Mouse (Mus musculus): Measurements from ENCODE around the gene Taar5. TPM values are rescaled to one million over a fixed set of nuclear protein-coding genes. Genes with fewer than 3 reads are reported as not detected.
A peak's percentile ranks its signal among the peaks of the same experiment; 100 is the strongest.

Gene Taar5
- total RNA-seq (2014; rRNA removed): not detected in 2 replicates
- polyA plus RNA-seq (2015; fragmentation: Nextera tagmentation; extraction: Ambion mirVana): not detected in 2 replicates

GRCm38 (mm10) chr10:23970656-23971165 lies at the start of gene Taar5:
Gene Taar5, plus strand, starts transcription at chr10:23970706.
- Histone ChIP-seq H3K9me3 (ENCODE audit: low read length) (no peaks in the 10 kb centered on the region), H3K27ac (ENCODE audit: low read depth, low read length) (no peak within 1 kb of the TSS), H3K4me1 (ENCODE audit: insufficient read depth) (no peaks in the 10 kb centered on the region), H3K27me3 (ENCODE audit: insufficient read depth, low read length) (no peaks in the 10 kb centered on the region), H3K4me3 (ENCODE audit: low read depth, low read length) (no peak within 1 kb of the TSS), H3K9ac (no peak within 1 kb of the TSS), H3K4me2 (ENCODE audit: low read depth) (no peak within 1 kb of the TSS), H3K36me3 (ENCODE audit: insufficient read depth) (no peaks in the 10 kb centered on the region)
- DNase-seq (no peak), ATAC-seq (no peak)
- WGBS: 93% methylated on average over 11 of the region's 11 CpGs
- TF ChIP-seq CTCF (IDR thresholded peaks at IDR 0.05; ENCODE audit: low read depth): no peak

GRCm38 (mm10) chr10:23922468-23922867 lies 48.0 kb upstream of the Taar5 start:
- H3K36me3 ChIP-seq (ENCODE audit: insufficient read depth): no peaks in the 10 kb centered on the region
- H3K4me1 ChIP-seq (ENCODE audit: insufficient read depth): no peaks in the 10 kb centered on the region
- H3K27me3 ChIP-seq (ENCODE audit: insufficient read depth, low read length): no peaks in the 10 kb centered on the region
- no peak for TF ChIP-seq CTCF (IDR thresholded peaks at IDR 0.05; ENCODE audit: low read depth)
- H3K9ac ChIP-seq: no peak overlapping the region
- DNase-seq: no peak
- H3K4me2 ChIP-seq (ENCODE audit: low read depth): no peak overlapping the region
- H3K9me3 ChIP-seq (ENCODE audit: low read length): no peaks in the 10 kb centered on the region
- no peak overlapping the region for H3K4me3 ChIP-seq (ENCODE audit: low read depth, low read length)
- no peak for ATAC-seq
- 75% methylated on average over 3 of the region's 3 CpGs for WGBS
- H3K27ac ChIP-seq (ENCODE audit: low read depth, low read length): no peak overlapping the region

- H3K4me2 ChIP-seq (ENCODE audit: low read depth): no peak overlapping the region
- H3K9ac ChIP-seq: no peak overlapping the region
- no peaks in the 10 kb centered on the region for H3K36me3 ChIP-seq (ENCODE audit: insufficient read depth)
- WGBS: 79% methylated on average over 2 of the region's 2 CpGs
- TF ChIP-seq CTCF (IDR thresholded peaks at IDR 0.05; ENCODE audit: low read depth): no peak
- H3K4me3 ChIP-seq (ENCODE audit: low read depth, low read length): no peak overlapping the region
- DNase-seq (no peak), ATAC-seq (no peak)
- H3K9me3 ChIP-seq (ENCODE audit: low read length): no peaks in the 10 kb centered on the region
- no peak overlapping the region for H3K27ac ChIP-seq (ENCODE audit: low read depth, low read length)
- H3K4me1 ChIP-seq (ENCODE audit: insufficient read depth): no peaks in the 10 kb centered on the region
- no peaks in the 10 kb centered on the region for H3K27me3 ChIP-seq (ENCODE audit: insufficient read depth, low read length)
Measured at GRCm38 (mm10) chr10:23923941-23924340, 46.6 kb upstream of the Taar5 start.

GRCm38 (mm10) chr10:23937613-23938012 lies 32.9 kb upstream of the Taar5 start:
- no peaks in the 10 kb centered on the region for H3K4me1 ChIP-seq (ENCODE audit: insufficient read depth)
- WGBS: 37% methylated on average over 4 of the region's 4 CpGs
- H3K36me3 ChIP-seq (ENCODE audit: insufficient read depth): no peaks in the 10 kb centered on the region
- TF ChIP-seq CTCF (IDR thresholded peaks at IDR 0.05; ENCODE audit: low read depth): no peak
- H3K27me3 ChIP-seq (ENCODE audit: insufficient read depth, low read length): no peaks in the 10 kb centered on the region
- no peak overlapping the region for H3K9ac ChIP-seq
- no peak overlapping the region for H3K27ac ChIP-seq (ENCODE audit: low read depth, low read length)
- ATAC-seq (no peak), DNase-seq (no peak)
- no peaks in the 10 kb centered on the region for H3K9me3 ChIP-seq (ENCODE audit: low read length)
- H3K4me2 ChIP-seq (ENCODE audit: low read depth): no peak overlapping the region
- no peak overlapping the region for H3K4me3 ChIP-seq (ENCODE audit: low read depth, low read length)

- DNase-seq (peak; percentile 7), ATAC-seq (peak; percentile 54)
- no peaks in the 10 kb centered on the region for H3K9me3 ChIP-seq (ENCODE audit: low read length)
- TF ChIP-seq CTCF (IDR thresholded peaks at IDR 0.05; ENCODE audit: low read depth): no peak
- no peaks in the 10 kb centered on the region for H3K4me1 ChIP-seq (ENCODE audit: insufficient read depth)
- no peaks in the 10 kb centered on the region for H3K36me3 ChIP-seq (ENCODE audit: insufficient read depth)
- no peak within 1 kb of the TSS for H3K4me3 ChIP-seq (ENCODE audit: low read depth, low read length)
- H3K9ac ChIP-seq: no peak within 1 kb of the TSS
- H3K27me3 ChIP-seq (ENCODE audit: insufficient read depth, low read length): no peaks in the 10 kb centered on the region
- WGBS: 32% methylated on average over 6 of the region's 6 CpGs
- H3K4me2 ChIP-seq (ENCODE audit: low read depth): no peak within 1 kb of the TSS
- no peak within 1 kb of the TSS for H3K27ac ChIP-seq (ENCODE audit: low read depth, low read length)
Measured at GRCm38 (mm10) chr10:23938312-23938711, 32.2 kb upstream of the Taar5 start, which contains the start of gene Taar2. Gene Taar2, plus strand, starts transcription at chr10:23938572.

GRCm38 (mm10) chr10:23942465-23942864 lies 28.0 kb upstream of the Taar5 start:
- Histone ChIP-seq H3K9ac (no peak overlapping the region), H3K4me3 (ENCODE audit: low read depth, low read length) (no peak overlapping the region), H3K27ac (ENCODE audit: low read depth, low read length) (no peak overlapping the region), H3K4me1 (ENCODE audit: insufficient read depth) (no peaks in the 10 kb centered on the region), H3K4me2 (ENCODE audit: low read depth) (no peak overlapping the region), H3K9me3 (ENCODE audit: low read length) (no peaks in the 10 kb centered on the region), H3K36me3 (ENCODE audit: insufficient read depth) (no peaks in the 10 kb centered on the region), H3K27me3 (ENCODE audit: insufficient read depth, low read length) (no peaks in the 10 kb centered on the region)
- DNase-seq (no peak), ATAC-seq (no peak)
- WGBS: 82% methylated on average over 5 of the region's 5 CpGs
- no peak; the same call in 1 of the 2 replicates for TF ChIP-seq CTCF (IDR thresholded peaks at IDR 0.05; ENCODE audit: low read depth)

- H3K4me3 ChIP-seq (ENCODE audit: low read depth, low read length): no peak overlapping the region
- TF ChIP-seq CTCF (IDR thresholded peaks at IDR 0.05; ENCODE audit: low read depth): no peak
- H3K27me3 ChIP-seq (ENCODE audit: insufficient read depth, low read length): no peaks in the 10 kb centered on the region
- no peaks in the 10 kb centered on the region for H3K4me1 ChIP-seq (ENCODE audit: insufficient read depth)
- H3K36me3 ChIP-seq (ENCODE audit: insufficient read depth): no peaks in the 10 kb centered on the region
- no peak for ATAC-seq
- no peaks in the 10 kb centered on the region for H3K9me3 ChIP-seq (ENCODE audit: low read length)
- no peak overlapping the region for H3K27ac ChIP-seq (ENCODE audit: low read depth, low read length)
- WGBS: 50% methylated on average over 7 of the region's 7 CpGs
- no peak overlapping the region for H3K4me2 ChIP-seq (ENCODE audit: low read depth)
- DNase-seq: no peak
- H3K9ac ChIP-seq: no peak overlapping the region
Measured at GRCm38 (mm10) chr10:23948026-23948425, 22.5 kb upstream of the Taar5 start.
